Mouse (Mus musculus) thymus, adult 2 months (tissue): ENCODE results near the gene Ranbp9. TPM values are rescaled to one million over a fixed set of nuclear protein-coding genes. Genes with fewer than 3 reads are reported as not detected.

ENCODE experiments used
- DNase-seq: peaks from one replicate; pipeline ENCODE4 v3.0.0; 2021
- H3K27ac ChIP-seq: fragments of 200-500 bp; 2 replicates; pipeline ENCODE4 v1.5.1; 2012; ENCODE audit warnings: low read length, control low read depth; ENCODE audit not compliant: control insufficient read depth, insufficient read depth
- H3K27me3 ChIP-seq: fragments of 200-500 bp; 2 replicates; pipeline ENCODE4 v1.6.1; 2012; ENCODE audit warnings: mild to moderate bottlenecking, low read length, moderate library complexity, mixed read lengths; ENCODE audit not compliant: control insufficient read depth, insufficient read depth
- H3K36me3 ChIP-seq: fragments of 200-500 bp; 2 replicates; pipeline ENCODE4 v1.6.1; 2012; ENCODE audit warnings: mild to moderate bottlenecking, low read length, moderate library complexity; ENCODE audit not compliant: control insufficient read depth, insufficient read depth
- H3K4me1 ChIP-seq: fragments of 200-500 bp; replicated peaks from 2 replicates; pipeline ENCODE4 v1.6.1; 2012; ENCODE audit warnings: low read length; ENCODE audit not compliant: control insufficient read depth, insufficient read depth
- H3K4me3 ChIP-seq: fragments of 200-500 bp; 2 replicates; pipeline ENCODE4 v1.5.1; 2012; ENCODE audit warnings: mild to moderate bottlenecking, low read length, control low read depth, moderate library complexity; ENCODE audit not compliant: control insufficient read depth, insufficient read depth
- CTCF ChIP-seq: fragments of 200-500 bp; IDR thresholded peaks from 2 replicates; pipeline ENCODE4 v1.5.1; 2012; ENCODE audit warnings: mild to moderate bottlenecking, control low read depth, low read length, moderate library complexity, borderline replicate concordance; ENCODE audit not compliant: control insufficient read depth, poor library complexity, insufficient read depth; ENCODE audit errors: extremely low read depth
- POLR2A ChIP-seq: fragments of 200-500 bp; IDR thresholded peaks from 2 replicates; pipeline ENCODE4 v1.6.1; 2012; ENCODE audit warnings: mild to moderate bottlenecking, low read length, control low read depth, moderate library complexity; ENCODE audit not compliant: control insufficient read depth, poor library complexity, insufficient read depth; ENCODE audit errors: extremely low read depth
- WGBS: fragments of 180-500 bp; shearing (Covaris S2); methylation state at CpG from one replicate; pipeline ENCODE4 v1.1.7; 2018; 5-methylcytosine and 5-hydroxymethylcytosine counted together
- polyA plus RNA-seq: library from polyadenylated mRNA; depleted of rRNA; stranded (reverse); fragments of >200 nt; gene quantifications from 2 replicates; pipeline ENCODE4 v1.2.3, GENCODE M21; 2012

Gene Ranbp9
- polyA plus RNA-seq, 1 experiment = 26.7 TPM

- Histone ChIP-seq H3K27ac (no peak overlapping the region), H3K27me3 (no peaks in the 10 kb centered on the region), H3K4me3 (no peak overlapping the region), H3K4me1 (no peaks in the 10 kb centered on the region), H3K36me3 (peaks cover 25% of the 10 kb centered on the region)
- 95% methylated on average over 4 of the region's 4 CpGs for WGBS
- TF ChIP-seq CTCF (no peak), POLR2A (no peak)
- DNase-seq = no peak
These were observed 52.6 kb downstream of the Ranbp9 start for GRCm38 (mm10) chr13:43428436-43428835.

GRCm38 (mm10) chr13:43415249-43415648 is 65.8 kb downstream of the Ranbp9 start:
- no peak for DNase-seq
- H3K27ac ChIP-seq = no peak overlapping the region
- TF ChIP-seq CTCF (no peak), POLR2A (no peak)
- H3K27me3 ChIP-seq = no peaks in the 10 kb centered on the region
- no peak overlapping the region for H3K4me3 ChIP-seq
- H3K4me1 ChIP-seq = no peaks in the 10 kb centered on the region
- WGBS = 79% methylated on average over 1 of the region's 1 CpGs
- peaks cover 80% of the 10 kb centered on the region for H3K36me3 ChIP-seq

- H3K27me3 ChIP-seq = no peaks in the 10 kb centered on the region
- no peak for TF ChIP-seq POLR2A
- no peak for TF ChIP-seq CTCF
- DNase-seq = no peak
- H3K27ac ChIP-seq = no peak overlapping the region
- H3K4me3 ChIP-seq = no peak overlapping the region
- H3K36me3 ChIP-seq = peaks cover 66% of the 10 kb centered on the region
- no peaks in the 10 kb centered on the region for H3K4me1 ChIP-seq
- WGBS = over 99% methylated on average over 2 of the region's 2 CpGs
These were observed 67.5 kb downstream of the Ranbp9 start for GRCm38 (mm10) chr13:43413611-43414010.

GRCm38 (mm10) chr13:43412311-43412710 is 68.8 kb downstream of the Ranbp9 start:
- Histone ChIP-seq H3K27me3 (no peaks in the 10 kb centered on the region), H3K4me1 (no peaks in the 10 kb centered on the region), H3K36me3 (peaks cover 58% of the 10 kb centered on the region), H3K27ac (no peak overlapping the region), H3K4me3 (no peak overlapping the region)
- 96% methylated on average over 7 of the region's 7 CpGs for WGBS
- TF ChIP-seq POLR2A (no peak), CTCF (no peak)
- no peak for DNase-seq

- WGBS = 62% methylated on average over 5 of the region's 5 CpGs
These were observed 81.5 kb downstream of the Ranbp9 start for GRCm38 (mm10) chr13:43399576-43399975.

GRCm38 (mm10) chr13:43398297-43399080 is 82.6 kb downstream of the Ranbp9 start, which contains the start of gene Nol7:
Gene Nol7, plus strand, starts transcription at chr13:43398390.
- peak; percentile 93 for DNase-seq
- H3K36me3 ChIP-seq = peaks cover 30% of the 10 kb centered on the region
- under 1% methylated on average over 72 of the region's 72 CpGs for WGBS
- peaks cover 6% of the 10 kb centered on the region; the same call in 1 of the 2 replicates for H3K4me1 ChIP-seq
- H3K27me3 ChIP-seq = no peaks in the 10 kb centered on the region
- H3K27ac ChIP-seq = peak within 1 kb of the TSS; percentile 39
- H3K4me3 ChIP-seq = peak within 1 kb of the TSS; percentile 66
- TF ChIP-seq POLR2A (peak; percentile 87), CTCF (peak; percentile 89)

More at GRCm38 (mm10) chr13:43399576-43399975, 81.5 kb downstream of the Ranbp9 start:
- H3K36me3 ChIP-seq = peaks cover 37% of the 10 kb centered on the region
- H3K4me1 ChIP-seq = peaks cover 6% of the 10 kb centered on the region; the same call in 1 of the 2 replicates
- no peaks in the 10 kb centered on the region for H3K27me3 ChIP-seq
- TF ChIP-seq POLR2A = no peak
- no peak for TF ChIP-seq CTCF
- no peak overlapping the region for H3K4me3 ChIP-seq
- H3K27ac ChIP-seq = no peak overlapping the region
- no peak for DNase-seq

- DNase-seq = no peak
- H3K27me3 ChIP-seq = no peaks in the 10 kb centered on the region
- WGBS = 42% methylated on average over 17 of the region's 17 CpGs
- no peak overlapping the region for H3K4me3 ChIP-seq
- no peak overlapping the region for H3K27ac ChIP-seq
- H3K36me3 ChIP-seq = peaks cover 25% of the 10 kb centered on the region
- peaks cover 6% of the 10 kb centered on the region; the same call in 1 of the 2 replicates for H3K4me1 ChIP-seq
- TF ChIP-seq CTCF (no peak), POLR2A (no peak)
These were observed 83.3 kb downstream of the Ranbp9 start for GRCm38 (mm10) chr13:43397700-43398296.
